Mouse (Mus musculus) MEL (cell line): ENCODE measurements around the gene Pawr. TPM values are rescaled to one million over a fixed set of nuclear protein-coding genes. Genes with fewer than 3 reads are reported as not detected.

Source experiments
- DNase-seq: peaks from one replicate; pipeline ENCODE4 v3.0.0; 2011; ENCODE audit warnings: low read depth, low spot score
- H3K27ac ChIP-seq: 2 replicates; pipeline ENCODE4 v1.5.1; 2012; ENCODE audit warnings: low read depth, mild to moderate bottlenecking, control low read depth, low read length, moderate library complexity; ENCODE audit not compliant: control insufficient read depth
- H3K27me3 ChIP-seq, 2 experiments: fragments of 150-350 bp in 1 of 2; sonication (generic) in 1 of 2; 2 replicates each; pipeline ENCODE4 v1.6.1; 2012; ENCODE audit warnings: low read length in 2 of 2, mild to moderate bottlenecking in 2 of 2, improper control_type of control experiment in 1 of 2, moderate library complexity in 1 of 2; ENCODE audit not compliant: insufficient read depth in 2 of 2, control insufficient read depth in 1 of 2
- H3K36me3 ChIP-seq, 2 experiments: 2 replicates each; pipeline ENCODE4 v1.6.1; 2012 to 2014; ENCODE audit warnings: low read length in 2 of 2, improper control_type of control experiment in 1 of 2, inconsistent platforms in 1 of 2, mild to moderate bottlenecking in 1 of 2; ENCODE audit not compliant: insufficient read depth in 2 of 2, control insufficient read depth in 1 of 2
- H3K4me1 ChIP-seq, 2 experiments: fragments of 150-350 bp in 1 of 2; sonication (generic) in 1 of 2; 2 replicates each; pipeline ENCODE4 v1.6.1; 2012; ENCODE audit warnings: low read length in 2 of 2, improper control_type of control experiment in 1 of 2, mild to moderate bottlenecking in 1 of 2; ENCODE audit not compliant: insufficient read depth in 2 of 2, control insufficient read depth in 1 of 2
- H3K4me3 ChIP-seq, 2 experiments: fragments of 150-350 bp in 1 of 2; sonication (generic) in 1 of 2; 2 replicates each; pipeline ENCODE4 v1.5.1; 2012; ENCODE audit warnings: low read depth in 2 of 2, low read length in 2 of 2, mild to moderate bottlenecking in 2 of 2, moderate library complexity in 2 of 2, control low read depth in 1 of 2, improper control_type of control experiment in 1 of 2; ENCODE audit not compliant: control insufficient read depth in 1 of 2, insufficient read depth in 1 of 2
- H3K79me2 ChIP-seq: 2 replicates; pipeline ENCODE4 v1.6.1; 2012; ENCODE audit warnings: mild to moderate bottlenecking, low read length, moderate library complexity; ENCODE audit not compliant: control insufficient read depth, poor library complexity, insufficient read depth
- H3K9ac ChIP-seq: 2 replicates; pipeline ENCODE4 v1.6.1; 2012; ENCODE audit warnings: low read depth, mild to moderate bottlenecking, control low read depth, low read length, moderate library complexity; ENCODE audit not compliant: control insufficient read depth, poor library complexity, severe bottlenecking
- H3K9me3 ChIP-seq: fragments of 150-350 bp; sonication (generic); replicated peaks from 2 replicates; pipeline ENCODE4 v1.6.1; 2012; ENCODE audit warnings: mild to moderate bottlenecking, low read length, improper control_type of control experiment, moderate library complexity; ENCODE audit not compliant: insufficient read depth
- CHD2 ChIP-seq: IDR thresholded peaks from 2 replicates; pipeline ENCODE4 v1.6.1; 2011; ENCODE audit warnings: low read length, improper control_type of control experiment
- ELF1 ChIP-seq: IDR thresholded peaks from 2 replicates; pipeline ENCODE4 v1.6.1; 2014; ENCODE audit warnings: low read depth, mild to moderate bottlenecking, inconsistent platforms, low read length, improper control_type of control experiment, moderate library complexity
- GABPA ChIP-seq: IDR thresholded peaks from 2 replicates; pipeline ENCODE4 v1.6.1; 2012; ENCODE audit warnings: low read depth, mild to moderate bottlenecking, inconsistent platforms, low read length, improper control_type of control experiment, moderate library complexity
- GATA1 ChIP-seq: IDR thresholded peaks from 2 replicates; pipeline ENCODE4 v1.6.1; 2011; ENCODE audit warnings: low read depth, low read length, improper control_type of control experiment
- JUND ChIP-seq: IDR thresholded peaks from 2 replicates; pipeline ENCODE4 v1.6.1; 2011; ENCODE audit warnings: low read depth, mild to moderate bottlenecking, improper control_type of control experiment, low read length
- MAX ChIP-seq: IDR thresholded peaks from 2 replicates; pipeline ENCODE4 v1.6.1; 2011; ENCODE audit warnings: low read length, improper control_type of control experiment
- MYB ChIP-seq: IDR thresholded peaks from 2 replicates; pipeline ENCODE4 v1.6.1; 2011; ENCODE audit warnings: mild to moderate bottlenecking, low read depth, low read length, improper control_type of control experiment
- MYC ChIP-seq: IDR thresholded peaks from 2 replicates; pipeline ENCODE4 v1.6.1; 2011; ENCODE audit warnings: low read depth, mild to moderate bottlenecking, low read length, improper control_type of control experiment, moderate library complexity
- NELFE ChIP-seq: IDR thresholded peaks from 2 replicates; pipeline ENCODE4 v1.6.1; 2011; ENCODE audit warnings: low read depth, low read length, improper control_type of control experiment
- POLR2A ChIP-seq, 2 experiments: IDR thresholded peaks; 2 replicates each; pipeline ENCODE4 v1.6.1; 2011 to 2012; ENCODE audit warnings: low read length in 2 of 2, mild to moderate bottlenecking in 2 of 2, control low read depth in 1 of 2, improper control_type of control experiment in 1 of 2, low read depth in 1 of 2, moderate library complexity in 1 of 2; ENCODE audit not compliant: control insufficient read depth in 1 of 2, insufficient read depth in 1 of 2, poor library complexity in 1 of 2
- POLR2AphosphoS2 ChIP-seq: IDR thresholded peaks from 2 replicates; pipeline ENCODE4 v1.6.1; 2011; ENCODE audit warnings: low read length, improper control_type of control experiment
- POLR2AphosphoS5 ChIP-seq: IDR thresholded peaks from 2 replicates; pipeline ENCODE4 v1.6.1; 2012; ENCODE audit warnings: low read depth, borderline replicate concordance, mild to moderate bottlenecking, inconsistent platforms, low read length, moderate library complexity, mixed read lengths
- TBP ChIP-seq: IDR thresholded peaks from 2 replicates; pipeline ENCODE4 v1.8.0; 2011; ENCODE audit warnings: low read depth, low read length, improper control_type of control experiment
- ZMIZ1 ChIP-seq: IDR thresholded peaks from 2 replicates; pipeline ENCODE4 v1.6.1; 2012; ENCODE audit warnings: low read depth, mild to moderate bottlenecking, inconsistent platforms, low read length, improper control_type of control experiment, moderate library complexity
- polyA plus RNA-seq, 2 experiments: library from polyadenylated mRNA; stranded (reverse) in 1 of 2; unstranded in 1 of 2; fragments of >175 nt in 1 of 2; fragments of >200 nt in 1 of 2; gene quantifications; 2 replicates each; pipeline versions ENCODE4 v1.2.1 to v1.2.4; 2012; ENCODE audit warnings: low replicate concordance in 2 of 2, low read depth in 1 of 2; ENCODE audit not compliant: insufficient read length in 2 of 2, insufficient read depth in 1 of 2, missing spikeins in 1 of 2
- total RNA-seq: library from RNA; depleted of rRNA; stranded (reverse); fragments of 300-350 nt; gene quantifications from 2 replicates; pipeline ENCODE4 v1.2.3, GENCODE M21; 2012

The Pawr gene
- total and polyA plus RNA-seq, 3 experiments: 20.7 to 29.6 TPM; not detected in 1

DNA sequence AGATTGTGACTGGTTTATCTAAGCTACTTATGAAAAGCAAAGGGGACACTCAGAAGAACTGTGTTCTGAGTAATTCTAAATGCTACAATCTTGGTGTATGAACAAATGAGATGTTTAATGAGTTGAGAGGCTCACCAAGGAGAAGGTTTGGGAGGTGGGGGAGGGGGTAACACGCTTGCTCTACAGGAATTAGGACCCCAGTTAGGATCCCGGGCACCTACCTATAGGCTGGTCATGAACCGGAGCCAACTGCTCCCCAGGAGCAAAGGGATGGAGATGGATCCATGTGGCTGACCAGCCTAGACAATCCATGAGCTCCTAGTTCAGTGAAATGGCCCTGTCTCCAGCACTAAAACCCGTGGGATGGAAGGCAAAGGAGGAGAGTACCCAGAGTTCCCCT, 39.3 kb upstream of the Pawr start:
- Histone ChIP-seq H3K4me1 (no peaks in the 10 kb centered on the region), H3K9ac (no peak overlapping the region), H3K36me3 (no peaks in the 10 kb centered on the region), H3K27ac (no peak overlapping the region), H3K79me2 (no peaks in the 10 kb centered on the region), H3K9me3 (no peaks in the 10 kb centered on the region), H3K27me3 (no peaks in the 10 kb centered on the region), H3K4me3 (no peak overlapping the region)
- no peak for TF ChIP-seq GATA1
- no peak for TF ChIP-seq GABPA
- TF ChIP-seq POLR2A (IDR thresholded peaks at IDR 0.05; ENCODE audit: control insufficient read depth in 1 of 2, insufficient read depth in 1 of 2, low read depth in 1 of 2, low read length in 2 of 2, poor library complexity in 1 of 2): no peak
- no peak for TF ChIP-seq MYC
- TF ChIP-seq ELF1: no peak
- TF ChIP-seq MAX: no peak
- TF ChIP-seq POLR2AphosphoS5: no peak
- TF ChIP-seq POLR2AphosphoS2: no peak
- TF ChIP-seq TBP: no peak
- TF ChIP-seq MYB: no peak
- DNase-seq: no peak

DNA sequence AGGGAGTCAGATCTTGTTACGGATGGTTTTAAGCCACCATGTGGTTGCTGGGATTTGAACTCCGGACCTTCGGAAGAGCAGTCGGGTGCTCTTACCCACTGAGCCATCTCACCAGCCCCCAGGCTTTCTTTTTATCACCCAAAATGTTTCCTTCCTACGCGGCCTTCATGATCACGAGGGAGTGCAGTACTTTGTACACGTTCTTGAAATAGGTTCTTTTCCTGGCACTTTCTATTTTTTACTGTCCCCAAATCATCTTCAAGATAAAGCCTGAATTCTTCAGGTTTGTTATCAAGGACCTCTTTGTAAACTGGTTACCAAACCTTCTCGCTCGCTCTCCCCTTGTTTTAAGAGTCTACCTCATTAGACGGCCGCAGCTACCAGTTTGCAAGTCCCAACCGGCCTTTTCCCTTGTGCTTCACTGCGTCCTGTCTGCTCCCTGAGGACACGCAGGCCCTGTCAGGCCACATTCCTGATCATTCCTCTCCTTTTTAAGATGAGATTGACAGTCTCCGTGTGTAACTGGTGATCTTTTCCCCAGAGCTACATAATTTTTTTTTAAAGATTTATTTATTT, 38.2 kb upstream of the Pawr start:
- no peak for TF ChIP-seq NELFE
- TF ChIP-seq ZMIZ1: no peak
- H3K36me3 ChIP-seq: no peaks in the 10 kb centered on the region
- H3K9ac ChIP-seq: no peak overlapping the region

DNA sequence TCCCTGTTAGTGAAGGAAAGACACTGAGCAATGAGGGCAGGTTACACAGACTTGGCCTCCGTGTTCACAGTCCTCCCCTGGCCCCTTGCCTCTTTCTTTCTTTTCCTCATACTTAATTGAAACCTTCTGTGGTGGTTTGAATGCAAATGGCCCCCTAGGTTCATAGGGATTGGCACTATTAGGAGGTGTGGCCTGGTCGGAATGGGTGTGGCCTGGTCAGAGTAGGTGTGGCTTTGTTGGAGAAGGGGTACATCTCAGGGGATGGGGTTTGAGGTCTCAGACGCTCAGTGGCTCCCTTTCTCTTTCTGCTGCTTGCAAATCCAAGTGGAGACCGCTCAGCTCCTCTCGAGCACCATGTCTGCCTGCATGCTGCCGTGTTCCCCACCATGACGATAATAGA, 37.2 kb upstream of the Pawr start:
- DNase-seq: no peak
- H3K27ac ChIP-seq: no peak overlapping the region
- TF ChIP-seq JUND (no peak), CHD2 (no peak)
- H3K4me1 ChIP-seq: no peaks in the 10 kb centered on the region
- no peaks in the 10 kb centered on the region for H3K79me2 ChIP-seq
- no peak overlapping the region for H3K9ac ChIP-seq
- no peaks in the 10 kb centered on the region for H3K27me3 ChIP-seq
- H3K4me3 ChIP-seq: no peak overlapping the region
- no peaks in the 10 kb centered on the region for H3K9me3 ChIP-seq
- H3K36me3 ChIP-seq: no peaks in the 10 kb centered on the region

More for the DNA sequence above, 38.2 kb upstream of the Pawr start:
- H3K4me3 ChIP-seq: no peak overlapping the region
- DNase-seq: no peak
- H3K4me1 ChIP-seq: no peaks in the 10 kb centered on the region
- no peaks in the 10 kb centered on the region for H3K79me2 ChIP-seq
- H3K9me3 ChIP-seq: no peaks in the 10 kb centered on the region
- H3K27me3 ChIP-seq: no peaks in the 10 kb centered on the region
- H3K27ac ChIP-seq: no peak overlapping the region
